16 mouse cellular contexts compared by ENCODE assay signal in the genomic region with DNA sequence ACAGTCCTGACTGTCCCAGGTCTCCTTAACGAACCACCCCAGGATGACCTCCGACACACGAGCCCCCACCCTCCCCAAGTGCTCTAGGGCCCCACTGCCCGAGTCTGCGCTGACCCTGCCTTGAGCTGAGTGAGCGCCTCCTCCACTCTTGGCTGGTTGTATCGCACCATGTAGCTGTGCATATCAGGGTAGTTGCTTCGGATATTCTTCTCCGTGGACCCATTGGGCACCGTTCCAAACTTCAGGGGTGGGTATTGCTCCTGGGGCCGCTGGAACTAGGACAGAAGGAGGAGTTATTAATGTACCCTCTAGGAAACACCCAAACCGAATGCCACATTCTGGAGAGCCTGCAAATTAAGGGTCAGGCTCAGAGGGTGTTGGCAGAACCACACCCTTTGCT. TPM values are rescaled to one million over a fixed set of nuclear protein-coding genes. Genes with fewer than 3 reads are reported as not detected.
DNase-seq lines count a peak whose midpoint lies in the region; TF ChIP-seq lines count a peak whose summit lies in the region.
"Had no signal": no experiment of that assay in that cellular context is flagged by ENCODE, and none has a peak within 500 bp of the region (broad histone marks: within the 10 kb centered on the region; RNA-seq: fewer than 3 reads in every experiment).

No protein-coding gene starts in this region.

- no peak overlapping the region for H3K4me3 ChIP-seq in gastrocnemius, adult 2 months

- intact Hi-C loops in gastrocnemius, adult 2 months (cut with DNase I) = no loop called here
- intact Hi-C loops in gastrocnemius, postnatal 36 days (cut with DNase I) = no loop called here
- intact Hi-C loops in heart, postnatal 36 days (cut with DNase I) = no loop called here

- no peak overlapping the region for H3K27ac ChIP-seq in gastrocnemius, adult 2 months

- peak; percentile 13 for DNase-seq in gastrocnemius, adult 2 months
- DNase-seq in gastrocnemius, postnatal 36 days = no peak
- peak; percentile 81 for DNase-seq in heart, adult 11 months
- DNase-seq in heart, postnatal 36 days = no peak
- DNase-seq in testis, postnatal 10 days (ENCODE audit: low spot score) = peak; percentile 56
- no peak for DNase-seq in testis, postnatal 14 days (ENCODE audit: low spot score)
- DNase-seq: adrenal gland, adult 2 months; adrenal gland, adult 8-10 months; adrenal gland, postnatal 10 days; adrenal gland, postnatal 14 days; adrenal gland, postnatal 25 days; adrenal gland, postnatal 36 days; B cell, adult 2 months; cerebellum, adult 11 months; cerebellum, adult 11-12 months; cerebellum, adult 18-20 months had no signal

- TF ChIP-seq CTCF in gastrocnemius, adult 2 months (IDR thresholded peaks at IDR 0.05) = no peak

RNA-seq across cellular contexts. Expression of gene Kdelr1, which starts 19.5 kb away (rescaled TPM):
- 10 to 100 TPM; 63.2 to 65.6 TPM for total RNA-seq in gastrocnemius, adult 2 months (2021)
- total RNA-seq in gastrocnemius, postnatal 36 days (2021) = 10 to 100 TPM; 52.8 to 56.7 TPM
- 100 to 1,000 TPM; 118 TPM for total RNA-seq in heart, postnatal 36 days (2021)

RNA-seq across cellular contexts. Expression of gene Grwd1, which starts 22.3 kb away (rescaled TPM):
- 10 to 100 TPM; 14.6 to 16.0 TPM for total RNA-seq in gastrocnemius, adult 2 months (2021)
- 10 to 100 TPM; 11.8 to 14.5 TPM for total RNA-seq in gastrocnemius, postnatal 36 days (2021)
- 10 to 100 TPM; 11.5 to 11.6 TPM for total RNA-seq in heart, postnatal 36 days (2021)

RNA-seq across cellular contexts. Expression of gene Grin2d, which starts 25.1 kb away (rescaled TPM):
- under 1 TPM; 0.13 to 0.14 TPM for total RNA-seq in gastrocnemius, adult 2 months (2021)
- total RNA-seq in gastrocnemius, postnatal 36 days (2021) = under 1 TPM; 0.22 to 0.23 TPM
- under 1 TPM; 0.38 to 0.44 TPM for total RNA-seq in heart, postnatal 36 days (2021)

RNA-seq across cellular contexts. Expression of gene Kcnj14, which starts 28.5 kb away (rescaled TPM):
- under 1 TPM in 1 of 2 experiments, not detected in 1; 0.20 TPM for total RNA-seq in gastrocnemius, adult 2 months (2021)
- under 1 TPM; 0.15 to 0.27 TPM for total RNA-seq in gastrocnemius, postnatal 36 days (2021)
- under 1 TPM; 0.67 to 0.98 TPM for total RNA-seq in heart, postnatal 36 days (2021)

RNA-seq across cellular contexts. Expression of gene Cyth2, which starts 38.7 kb away (rescaled TPM):
- total RNA-seq in gastrocnemius, adult 2 months (2021) = 10 to 100 TPM; 29.6 to 33.2 TPM
- 10 to 100 TPM; 32.6 to 33.4 TPM for total RNA-seq in gastrocnemius, postnatal 36 days (2021)
- total RNA-seq in heart, postnatal 36 days (2021) = 10 to 100 TPM; 67.2 to 73.0 TPM

Comparison
In these comparisons a context has a peak if more than half of its experiments do, and no peak if none do; other contexts are left out.
1. DNase-seq: peak in gastrocnemius, adult 2 months (single experiment), heart, adult 11 months (single experiment) and testis, postnatal 10 days (single experiment); none in gastrocnemius, postnatal 36 days (0 of 2), heart, postnatal 36 days (0 of 2) and testis, postnatal 14 days (single experiment).